Mouse (Mus musculus): ENCODE data around the gene Fat2.

Fat2 gene

GRCm38 (mm10) chr11:55336101-55336891 is at the start of gene Fat2:
Fat2 (minus strand) TSS chr11:55336564.
- DNase-seq (ENCODE audit: low spot score), result no peak

- DNase-seq (ENCODE audit: low spot score), result no peak
Measured at GRCm38 (mm10) chr11:55383463-55384045, 47.2 kb upstream of the Fat2 start.

GRCm38 (mm10) chr11:55380908-55381307 is 44.5 kb upstream of the Fat2 start:
- DNase-seq (ENCODE audit: low spot score), result no peak

- no peak for DNase-seq (ENCODE audit: low spot score)
Measured at GRCm38 (mm10) chr11:55378371-55378770, 42.0 kb upstream of the Fat2 start.

GRCm38 (mm10) chr11:55373838-55374237 is 37.5 kb upstream of the Fat2 start:
- peak; percentile 54 for DNase-seq (ENCODE audit: low spot score)

GRCm38 (mm10) chr11:55373373-55373772 is 37.0 kb upstream of the Fat2 start:
- DNase-seq (ENCODE audit: low spot score), result no peak

GRCm38 (mm10) chr11:55372001-55372400 is 35.6 kb upstream of the Fat2 start:
- DNase-seq (ENCODE audit: low spot score), result no peak

GRCm38 (mm10) chr11:55369093-55369471 is 32.7 kb upstream of the Fat2 start:
- no peak for DNase-seq (ENCODE audit: low spot score)

GRCm38 (mm10) chr11:55368388-55369092 is 32.2 kb upstream of the Fat2 start:
- no peak for DNase-seq (ENCODE audit: low spot score)

- no peak for DNase-seq (ENCODE audit: low spot score)
Measured at GRCm38 (mm10) chr11:55367783-55368182, 31.4 kb upstream of the Fat2 start.

GRCm38 (mm10) chr11:55365840-55366239 is 29.5 kb upstream of the Fat2 start:
- no peak for DNase-seq (ENCODE audit: low spot score)

- DNase-seq (ENCODE audit: low spot score), result no peak
Measured at GRCm38 (mm10) chr11:55365242-55365641, 28.9 kb upstream of the Fat2 start.

- DNase-seq (ENCODE audit: low spot score), result no peak
Measured at GRCm38 (mm10) chr11:55364662-55365061, 28.3 kb upstream of the Fat2 start.

- DNase-seq (ENCODE audit: low spot score), result no peak
Measured at GRCm38 (mm10) chr11:55358094-55358783, 21.9 kb upstream of the Fat2 start.

GRCm38 (mm10) chr11:55356846-55357245 is 20.5 kb upstream of the Fat2 start:
- no peak for DNase-seq (ENCODE audit: low spot score)

GRCm38 (mm10) chr11:55341961-55342371 is 5.6 kb upstream of the Fat2 start:
- no peak for DNase-seq (ENCODE audit: low spot score)

- no peak for DNase-seq (ENCODE audit: low spot score)
Measured at GRCm38 (mm10) chr11:55340789-55341188, 4.4 kb upstream of the Fat2 start.

- no peak for DNase-seq (ENCODE audit: low spot score)
Measured at GRCm38 (mm10) chr11:55337032-55337769, 837 bp upstream of the Fat2 start.

- no peak for DNase-seq (ENCODE audit: low spot score)
Measured at GRCm38 (mm10) chr11:55335314-55336076, 869 bp downstream of the Fat2 start.

- no peak for DNase-seq (ENCODE audit: low spot score)
Measured at GRCm38 (mm10) chr11:55334545-55334944, 1.8 kb downstream of the Fat2 start.

GRCm38 (mm10) chr11:55334063-55334462 is 2.3 kb downstream of the Fat2 start:
- no peak for DNase-seq (ENCODE audit: low spot score)

Measured in testis, postnatal 14 days (tissue).